Mouse (Mus musculus) E14TG2a.4 (cell line): Measurements from ENCODE around the gene Cux1.

Source experiments
- H3K27me3 ChIP-seq: 2 replicates; pipeline ENCODE4 v1.6.1; 2014; ENCODE audit warnings: low read length, control low read depth; ENCODE audit not compliant: insufficient read depth
- H3K36me3 ChIP-seq: 2 replicates; pipeline ENCODE4 v1.6.1; 2014; ENCODE audit warnings: low read length, control low read depth; ENCODE audit not compliant: insufficient read depth
- H3K4me1 ChIP-seq: replicated peaks from 2 replicates; pipeline ENCODE4 v1.6.1; 2014; ENCODE audit warnings: low read depth, low read length, control low read depth
- H3K4me3 ChIP-seq: replicated peaks from 2 replicates; pipeline ENCODE4 v1.5.1; 2014; ENCODE audit warnings: mild to moderate bottlenecking, low read length
- H3K9me3 ChIP-seq: 2 replicates; pipeline ENCODE4 v1.6.1; 2014; ENCODE audit warnings: low read length, control low read depth
- CTCF ChIP-seq: conservative IDR thresholded peaks from 2 replicates; pipeline ENCODE4 v1.5.1; 2014; ENCODE audit warnings: low read length
- NANOG ChIP-seq: IDR thresholded peaks from 2 replicates; pipeline ENCODE4 v1.6.1; 2014; ENCODE audit warnings: borderline replicate concordance, low read length, mixed read lengths
- POU5F1 ChIP-seq: IDR thresholded peaks from 2 replicates; pipeline ENCODE4 v1.6.1; 2014; ENCODE audit warnings: low read length, borderline replicate concordance

Cux1 gene

DNA sequence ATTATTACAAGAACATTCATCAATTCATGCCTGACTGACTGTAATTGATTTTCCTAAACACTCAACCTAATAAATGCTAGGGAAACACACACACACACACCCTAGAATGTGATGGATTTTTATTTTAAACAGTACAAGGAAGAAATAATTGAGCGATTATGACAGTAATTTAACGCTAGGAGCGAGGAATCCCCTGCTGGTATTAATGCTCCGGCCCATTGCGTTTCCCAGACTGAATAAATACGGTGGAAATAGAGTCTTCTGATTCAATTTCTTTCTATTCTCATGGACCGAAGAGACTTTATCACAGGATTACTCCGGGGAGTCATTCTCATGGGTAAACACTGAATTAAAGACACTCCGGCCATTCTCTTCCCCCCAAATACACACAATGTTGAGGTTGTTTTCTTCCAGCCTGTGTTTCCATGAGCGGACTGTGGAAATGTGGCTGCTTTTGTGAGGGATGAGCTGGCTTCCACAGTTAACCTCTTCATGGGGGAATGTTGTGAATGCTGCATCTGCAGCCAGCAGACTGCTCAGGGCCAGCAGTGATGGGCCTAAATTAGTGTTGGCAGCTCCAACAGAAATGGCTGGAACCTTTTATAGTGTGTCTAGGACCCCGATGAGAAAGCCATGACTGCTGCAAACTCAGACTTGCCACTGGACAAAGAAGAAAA lies 234.4 kb downstream of the Cux1 start:
- Histone ChIP-seq H3K4me3 (no peak overlapping the region), H3K9me3 (no peaks in the 10 kb centered on the region), H3K4me1 (peaks cover 3% of the 10 kb centered on the region; the same call in 1 of the 2 replicates), H3K27me3 (no peaks in the 10 kb centered on the region), H3K36me3 (peaks cover 56% of the 10 kb centered on the region)
- TF ChIP-seq POU5F1: no peak
- TF ChIP-seq NANOG: no peak

DNA sequence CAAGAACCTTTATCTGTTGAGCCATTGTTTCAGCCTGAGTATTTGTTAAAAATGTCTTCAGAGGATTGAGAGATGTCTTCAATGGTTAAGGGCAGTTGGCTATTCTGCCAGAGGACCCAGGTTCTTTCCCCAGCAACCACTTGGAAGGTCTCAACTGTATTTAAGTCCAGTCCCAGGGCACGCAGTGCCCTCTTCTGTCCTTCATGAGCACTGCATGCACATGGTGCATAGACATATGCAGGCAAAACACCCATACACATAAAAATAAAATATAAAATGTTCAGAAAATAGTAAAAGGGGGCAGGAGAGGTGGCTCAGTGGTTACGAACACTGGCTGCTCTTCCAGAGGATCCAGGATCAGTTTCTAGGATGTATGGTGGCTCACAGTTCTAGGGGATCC lies 239.6 kb downstream of the Cux1 start:
- no peak for TF ChIP-seq POU5F1
- peak; percentile 66 for TF ChIP-seq CTCF
- Histone ChIP-seq H3K9me3 (no peaks in the 10 kb centered on the region), H3K27me3 (no peaks in the 10 kb centered on the region), H3K4me3 (no peak overlapping the region), H3K36me3 (peaks cover 51% of the 10 kb centered on the region), H3K4me1 (no peaks in the 10 kb centered on the region)

DNA sequence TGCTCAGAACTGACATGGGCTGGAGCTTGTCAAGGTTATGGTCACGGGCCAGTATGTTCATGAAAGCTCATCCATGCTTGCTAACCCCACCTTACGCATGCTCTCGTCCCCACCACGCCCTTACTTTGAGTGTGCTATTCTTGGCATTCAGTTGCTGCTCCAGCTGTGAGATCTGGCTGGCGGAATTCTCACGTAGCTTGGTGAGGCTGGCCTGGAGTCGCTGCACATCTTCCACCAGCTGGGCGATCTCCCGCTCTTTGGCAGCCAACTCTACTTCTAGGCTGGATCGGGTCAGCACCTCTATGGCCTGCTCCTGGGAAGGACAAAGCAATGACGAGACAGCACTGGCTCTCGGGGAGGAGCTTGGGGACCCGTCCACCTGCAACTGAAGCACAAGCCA lies 240.7 kb downstream of the Cux1 start:
- Histone ChIP-seq H3K4me3 (no peak overlapping the region), H3K4me1 (no peaks in the 10 kb centered on the region), H3K27me3 (no peaks in the 10 kb centered on the region), H3K36me3 (peaks cover 49% of the 10 kb centered on the region), H3K9me3 (no peaks in the 10 kb centered on the region)
- no peak for TF ChIP-seq CTCF
- no peak for TF ChIP-seq POU5F1
- TF ChIP-seq NANOG: no peak

DNA sequence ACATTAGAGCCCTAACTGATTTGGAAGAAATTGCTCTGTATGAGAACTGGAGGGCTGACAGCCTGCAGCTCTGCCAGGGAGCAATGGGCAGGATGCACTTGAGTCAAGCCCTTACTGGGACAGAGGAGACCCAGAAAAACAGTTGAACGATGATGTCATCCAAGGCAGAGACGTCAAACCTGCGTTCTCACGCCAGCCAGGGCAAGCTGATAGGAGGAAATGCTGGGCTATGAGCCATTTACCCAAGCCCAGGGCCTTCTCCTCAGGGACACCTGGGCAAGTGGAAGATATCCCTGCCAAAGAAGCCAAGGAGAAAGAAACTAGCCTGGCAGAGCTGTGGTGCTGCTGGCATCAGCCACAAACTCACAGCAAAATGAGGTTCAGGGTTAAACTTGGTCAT lies 242.8 kb downstream of the Cux1 start:
- no peak for TF ChIP-seq POU5F1
- no peak for TF ChIP-seq CTCF
- TF ChIP-seq NANOG: no peak
- no peaks in the 10 kb centered on the region for H3K9me3 ChIP-seq
- no peaks in the 10 kb centered on the region for H3K27me3 ChIP-seq
- H3K4me1 ChIP-seq: no peaks in the 10 kb centered on the region
- H3K4me3 ChIP-seq: no peak overlapping the region
- peaks cover 57% of the 10 kb centered on the region for H3K36me3 ChIP-seq

DNA sequence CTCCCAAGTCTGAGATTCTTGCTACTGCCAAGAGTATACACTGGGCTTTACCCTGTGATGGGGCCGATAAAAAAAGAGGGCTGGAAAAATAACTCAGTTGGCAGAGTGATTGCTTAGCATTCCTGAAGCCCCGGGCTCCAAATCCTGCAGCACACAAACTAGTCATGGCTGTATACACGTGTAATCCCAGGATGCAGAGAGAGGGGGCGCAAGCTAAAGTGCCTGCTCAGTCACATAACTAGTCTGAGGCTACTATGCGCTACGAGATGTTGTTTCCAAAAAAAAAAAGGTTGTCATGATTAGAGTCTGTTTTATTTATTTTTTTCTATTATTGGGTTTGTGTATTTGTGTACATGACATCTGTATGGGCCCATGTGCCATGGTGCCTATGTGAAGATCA lies 245.9 kb downstream of the Cux1 start:
- H3K36me3 ChIP-seq: peaks cover 75% of the 10 kb centered on the region
- no peak for TF ChIP-seq NANOG
- TF ChIP-seq POU5F1: no peak
- peak; percentile 54 for TF ChIP-seq CTCF
- no peak overlapping the region for H3K4me3 ChIP-seq
- no peaks in the 10 kb centered on the region for H3K9me3 ChIP-seq
- H3K4me1 ChIP-seq: no peaks in the 10 kb centered on the region
- H3K27me3 ChIP-seq: no peaks in the 10 kb centered on the region

DNA sequence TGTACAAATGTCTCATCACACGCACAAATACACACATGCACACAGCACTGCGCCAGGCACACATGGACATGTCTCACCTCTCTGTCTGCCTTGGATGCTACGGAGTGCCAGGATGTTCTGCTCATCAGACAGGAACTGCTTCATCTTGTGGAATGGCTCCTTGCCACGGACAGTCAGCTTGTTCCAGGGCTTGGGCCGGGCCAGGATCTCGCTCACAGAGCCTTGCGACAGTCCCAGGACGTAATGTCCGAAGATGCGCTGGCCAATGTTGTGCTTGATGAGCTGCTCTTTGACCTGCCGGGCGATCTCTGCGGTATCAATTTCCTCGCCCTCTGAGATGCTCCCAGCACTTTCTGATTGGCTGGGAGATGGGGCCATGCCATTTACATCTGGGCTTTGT lies 254.7 kb downstream of the Cux1 start:
- no peak overlapping the region for H3K4me3 ChIP-seq
- H3K36me3 ChIP-seq: peaks cover 93% of the 10 kb centered on the region
- no peaks in the 10 kb centered on the region for H3K9me3 ChIP-seq
- no peaks in the 10 kb centered on the region for H3K27me3 ChIP-seq
- H3K4me1 ChIP-seq: peaks cover 3% of the 10 kb centered on the region
- no peak for TF ChIP-seq POU5F1
- no peak for TF ChIP-seq CTCF
- TF ChIP-seq NANOG: no peak

DNA sequence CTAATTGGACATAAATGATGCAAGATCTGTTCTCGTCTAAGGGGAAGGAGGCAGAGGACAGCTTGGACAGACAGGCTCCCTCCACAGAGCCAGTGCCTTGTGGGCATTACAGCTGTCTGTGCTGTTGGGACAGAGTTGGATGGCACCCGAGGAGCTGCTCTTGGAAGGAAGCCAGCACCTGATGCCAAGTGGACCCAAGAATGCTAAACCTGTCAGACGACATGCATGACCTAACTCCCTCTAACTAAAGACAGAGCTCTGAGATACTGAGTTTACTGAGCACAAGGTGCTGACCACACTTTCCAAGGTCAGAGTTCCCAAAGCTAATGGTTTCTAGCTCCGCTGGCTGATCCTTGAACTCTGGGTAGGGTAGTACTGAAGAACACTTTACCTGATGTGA lies 255.1 kb downstream of the Cux1 start:
- H3K27me3 ChIP-seq: no peaks in the 10 kb centered on the region
- peaks cover 93% of the 10 kb centered on the region for H3K36me3 ChIP-seq
- no peak for TF ChIP-seq NANOG
- no peak for TF ChIP-seq CTCF
- peaks cover 3% of the 10 kb centered on the region for H3K4me1 ChIP-seq
- no peak overlapping the region for H3K4me3 ChIP-seq
- H3K9me3 ChIP-seq: no peaks in the 10 kb centered on the region

DNA sequence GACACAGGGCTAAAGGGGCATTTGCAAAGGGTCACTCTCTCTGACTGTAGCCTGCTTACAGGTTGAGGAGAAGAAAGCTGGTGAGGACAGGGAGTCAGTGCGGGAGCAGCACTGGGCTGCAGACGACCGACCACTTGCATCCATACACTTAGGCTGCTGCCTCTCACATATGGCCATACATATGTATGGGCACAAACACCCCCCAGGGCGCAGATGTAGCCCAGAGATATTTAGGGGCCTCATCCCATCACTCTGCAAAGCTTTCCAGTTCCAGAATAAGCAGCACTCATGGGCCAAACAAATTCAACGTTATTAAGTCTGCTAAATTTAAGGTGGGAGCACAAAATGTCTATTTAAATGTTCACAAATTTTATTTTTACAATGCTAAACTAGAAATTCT lies 261.0 kb downstream of the Cux1 start:
- no peaks in the 10 kb centered on the region for H3K27me3 ChIP-seq
- H3K4me1 ChIP-seq: peaks cover 9% of the 10 kb centered on the region
- H3K36me3 ChIP-seq: peaks cover 87% of the 10 kb centered on the region
- H3K9me3 ChIP-seq: no peaks in the 10 kb centered on the region
- no peak overlapping the region for H3K4me3 ChIP-seq
- no peak for TF ChIP-seq NANOG
- no peak for TF ChIP-seq POU5F1
- TF ChIP-seq CTCF: no peak

DNA sequence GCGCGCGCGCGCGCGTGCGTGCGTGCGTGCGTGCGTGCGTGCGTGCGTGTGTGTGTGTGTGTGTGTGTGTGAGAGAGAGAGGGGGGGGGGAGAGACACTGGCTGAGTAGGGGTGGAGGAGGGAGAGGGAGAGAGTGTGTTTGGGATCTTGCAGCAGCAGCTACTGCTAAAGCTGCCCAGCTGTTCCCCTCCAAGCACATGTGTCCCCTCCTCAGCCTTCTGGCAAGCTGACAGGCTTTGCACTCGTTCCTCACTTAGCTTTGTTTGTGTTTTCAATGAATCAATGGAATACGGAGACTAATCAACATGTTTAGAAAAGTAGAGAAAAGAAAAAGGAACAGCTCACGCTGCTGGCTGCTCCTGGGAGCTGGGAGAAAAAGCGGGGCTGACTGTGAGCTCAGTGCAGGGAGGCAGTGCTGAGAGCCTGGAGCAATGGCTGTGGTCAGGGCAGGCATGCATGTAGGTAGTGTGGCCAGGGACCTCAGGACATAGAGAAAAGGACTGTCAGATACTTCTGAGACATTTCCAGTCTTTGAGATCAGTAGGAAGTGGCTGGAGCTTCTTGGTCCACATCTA lies 263.8 kb downstream of the Cux1 start:
- Histone ChIP-seq H3K36me3 (peaks cover 85% of the 10 kb centered on the region), H3K4me1 (peaks cover 8% of the 10 kb centered on the region), H3K4me3 (no peak overlapping the region), H3K27me3 (no peaks in the 10 kb centered on the region), H3K9me3 (no peaks in the 10 kb centered on the region)
- TF ChIP-seq CTCF (no peak), NANOG (no peak), POU5F1 (no peak)
